Comparison of ENCODE assay signal across 10 mouse cellular contexts in the genomic region with DNA sequence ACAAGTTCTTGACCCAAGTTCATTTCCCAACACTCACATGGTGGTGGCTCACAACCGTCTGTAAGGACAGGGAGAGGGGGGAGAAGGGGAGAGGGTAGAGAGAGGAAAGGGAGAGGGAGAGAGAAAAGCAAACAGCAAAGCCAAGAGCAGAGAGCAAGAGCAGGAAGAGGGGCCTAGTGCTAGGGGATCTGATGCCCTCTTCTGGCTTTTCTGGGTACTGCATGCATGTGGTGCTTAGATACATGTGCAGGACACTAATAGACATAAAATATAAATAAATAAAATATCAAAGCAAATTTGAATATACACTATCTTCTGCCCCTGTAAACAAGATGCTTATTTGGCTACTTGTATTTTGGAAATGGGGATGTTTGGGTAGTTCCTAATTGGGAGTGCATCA.
DNase-seq lines count a peak whose midpoint lies in the region; ATAC-seq and TF ChIP-seq lines count a peak whose summit lies in the region.
"Had no signal": no experiment of that assay in that cellular context is flagged by ENCODE, and none has a peak within 500 bp of the region (broad histone marks: within the 10 kb centered on the region; RNA-seq: fewer than 3 reads in every experiment).

No protein-coding gene starts in this region.

- ATAC-seq in midbrain, embryonic 11.5 days (ENCODE audit: low FRiP score): no peak
- no peak for ATAC-seq in liver, embryonic 14.5 days (ENCODE audit: insufficient read depth)
- no peak for ATAC-seq in midbrain, embryonic 15.5 days (replicated peaks)

- H3K4me1 ChIP-seq in midbrain, embryonic 10.5 days: no peaks in the 10 kb centered on the region
- H3K4me1 ChIP-seq in midbrain, embryonic 11.5 days (ENCODE audit: control insufficient read depth, insufficient read depth, low read length): no peaks in the 10 kb centered on the region
- H3K4me1 ChIP-seq in liver, embryonic 14.5 days (replicated peaks; ENCODE audit: control insufficient read depth in 2 of 2, insufficient read depth in 2 of 2, low read length in 1 of 2): no peaks in the 10 kb centered on the region
- H3K4me1 ChIP-seq in midbrain, embryonic 15.5 days: no peaks in the 10 kb centered on the region
- H3K4me1 ChIP-seq: heart, embryonic 13.5 days; midbrain, embryonic 12.5 days had no signal

- no peak overlapping the region for H3K4me3 ChIP-seq in midbrain, embryonic 10.5 days
- H3K4me3 ChIP-seq in midbrain, embryonic 11.5 days (ENCODE audit: low read depth, low read length): no peak overlapping the region
- H3K4me3 ChIP-seq in liver, embryonic 14.5 days (ENCODE audit: insufficient read depth in 1 of 2, low read depth in 2 of 2, low read length in 2 of 2): no peak overlapping the region
- no peak overlapping the region for H3K4me3 ChIP-seq in midbrain, embryonic 15.5 days
- H3K4me3 ChIP-seq: heart, embryonic 13.5 days; midbrain, embryonic 12.5 days had no signal

- no peak overlapping the region for H3K9ac ChIP-seq in midbrain, embryonic 11.5 days (ENCODE audit: low read length)
- no peak overlapping the region for H3K9ac ChIP-seq in liver, embryonic 14.5 days (replicated peaks)
- H3K9ac ChIP-seq in midbrain, embryonic 15.5 days: no peak overlapping the region
- H3K9ac ChIP-seq: heart, embryonic 13.5 days; midbrain, embryonic 12.5 days had no signal

- H3K27ac ChIP-seq in midbrain, embryonic 10.5 days (replicated peaks): no peak overlapping the region
- no peak overlapping the region for H3K27ac ChIP-seq in midbrain, embryonic 11.5 days (ENCODE audit: low read depth, low read length)
- H3K27ac ChIP-seq in liver, embryonic 14.5 days: no peak overlapping the region
- no peak overlapping the region for H3K27ac ChIP-seq in midbrain, embryonic 15.5 days
- H3K27ac ChIP-seq: heart, embryonic 13.5 days; midbrain, embryonic 12.5 days had no signal

- WGBS in midbrain, embryonic 10.5 days: 26% methylated on average over 1 of the region's 1 CpGs
- WGBS in midbrain, embryonic 11.5 days: 8% methylated on average over 1 of the region's 1 CpGs
- 7% methylated on average over 1 of the region's 1 CpGs for WGBS in liver, embryonic 14.5 days (ENCODE audit: insufficient replicate concordance)
- WGBS in midbrain, embryonic 15.5 days: 16% methylated on average over 1 of the region's 1 CpGs

- no peaks in the 10 kb centered on the region for H3K9me3 ChIP-seq in midbrain, embryonic 10.5 days (replicated peaks)
- no peaks in the 10 kb centered on the region for H3K9me3 ChIP-seq in midbrain, embryonic 11.5 days (ENCODE audit: control insufficient read depth, low read length)
- H3K9me3 ChIP-seq in liver, embryonic 14.5 days (ENCODE audit: control insufficient read depth, low read length): no peaks in the 10 kb centered on the region
- no peaks in the 10 kb centered on the region for H3K9me3 ChIP-seq in midbrain, embryonic 15.5 days
- H3K9me3 ChIP-seq: heart, embryonic 13.5 days; midbrain, embryonic 12.5 days had no signal

- H3K36me3 ChIP-seq in midbrain, embryonic 10.5 days: no peaks in the 10 kb centered on the region
- no peaks in the 10 kb centered on the region for H3K36me3 ChIP-seq in midbrain, embryonic 11.5 days (ENCODE audit: control insufficient read depth, insufficient read depth, low read length)
- no peaks in the 10 kb centered on the region for H3K36me3 ChIP-seq in liver, embryonic 14.5 days (replicated peaks; ENCODE audit: control insufficient read depth, insufficient read depth, low read depth)
- H3K36me3 ChIP-seq in midbrain, embryonic 15.5 days (replicated peaks): no peaks in the 10 kb centered on the region
- H3K36me3 ChIP-seq: heart, embryonic 13.5 days; midbrain, embryonic 12.5 days had no signal

- peak; percentile 64 for TF ChIP-seq CTCF in liver, embryonic 14.5 days (IDR thresholded peaks at IDR 0.05; ENCODE audit: low read depth)

- peaks cover 71% of the 10 kb centered on the region for H3K27me3 ChIP-seq in midbrain, embryonic 10.5 days (ENCODE audit: low read depth, poor library complexity, severe bottlenecking)
- no peaks in the 10 kb centered on the region for H3K27me3 ChIP-seq in midbrain, embryonic 11.5 days (ENCODE audit: control insufficient read depth, insufficient read depth, low read length)
- no peaks in the 10 kb centered on the region for H3K27me3 ChIP-seq in liver, embryonic 14.5 days (ENCODE audit: control insufficient read depth, insufficient read depth, low read length)
- H3K27me3 ChIP-seq in midbrain, embryonic 15.5 days (replicated peaks): no peaks in the 10 kb centered on the region
- H3K27me3 ChIP-seq: heart, embryonic 13.5 days had no signal

- TF ChIP-seq EP300 in liver, embryonic 14.5 days (IDR thresholded peaks at IDR 0.05; ENCODE audit: low read depth): no peak

- DNase-seq in midbrain, embryonic 10.5 days (ENCODE audit: low spot score): peak; percentile 39
- DNase-seq in midbrain, embryonic 11.5 days (ENCODE audit: low spot score, missing footprints): no peak
- peak; percentile 30 for DNase-seq in R1 (ENCODE audit: low read depth, low spot score)
- DNase-seq in cerebellum, adult 8-10 months: peak; percentile 3
- DNase-seq in heart, postnatal 4 days: peak; percentile 52
- DNase-seq in liver, embryonic 14.5 days (ENCODE audit: low read depth in 3 of 3, low spot score in 3 of 3): peak in 1 of 3 experiments; percentile 2
- peak; percentile 2 for DNase-seq in skeletal muscle tissue, adult 2 months (ENCODE audit: low read depth, low spot score)

- no peak overlapping the region for H3K4me2 ChIP-seq in midbrain, embryonic 11.5 days
- H3K4me2 ChIP-seq in liver, embryonic 14.5 days (ENCODE audit: low read depth): no peak overlapping the region
- no peak overlapping the region for H3K4me2 ChIP-seq in midbrain, embryonic 15.5 days
- H3K4me2 ChIP-seq: heart, embryonic 13.5 days; midbrain, embryonic 12.5 days had no signal
